Mouse (Mus musculus): ENCODE results near the gene Smarcd2.

GRCm38 (mm10) chr11:106286987-106287386, 14.2 kb upstream of the Smarcd2 start:
- no peak for TF ChIP-seq CTCF (IDR thresholded peaks at IDR 0.05; ENCODE audit: low read depth)
- no peak for TF ChIP-seq EP300 (IDR thresholded peaks at IDR 0.05; ENCODE audit: low read depth)
